Comparison of ENCODE assay signal across 15 mouse cellular contexts in genomic region chr14:75235552-75235951, GRCm38 (mm10). TPM values are rescaled to one million over a fixed set of nuclear protein-coding genes. Genes with fewer than 3 reads are reported as not detected.
DNase-seq lines count a peak whose midpoint lies in the region; ATAC-seq lines count a peak whose summit lies in the region.
"Had no signal": no experiment of that assay in that cellular context is flagged by ENCODE, and none has a peak within 500 bp of the region (broad histone marks: within the 10 kb centered on the region; RNA-seq: fewer than 3 reads in every experiment).

No protein-coding gene starts in this region.

- no peak for DNase-seq in midbrain, embryonic 10.5 days (ENCODE audit: low spot score)
- no peak for DNase-seq in midbrain, embryonic 11.5 days (ENCODE audit: low spot score, missing footprints)
- DNase-seq in Muller cell, postnatal 12 days (ENCODE audit: inconsistent ontology term) = no peak
- DNase-seq in layer of hippocampus, adult 9-10 months (ENCODE audit: low spot score) = no peak
- DNase-seq in lung, postnatal 4 days = no peak
- DNase-seq: cerebellum, adult 11 months; liver had no signal

- no peak overlapping the region; the same call in 1 of the 2 replicates for H3K4me2 ChIP-seq in midbrain, embryonic 11.5 days
- H3K4me2 ChIP-seq in hindbrain, embryonic 12.5 days (replicated peaks) = peak overlapping the region; percentile 25
- peak overlapping the region; percentile 33 for H3K4me2 ChIP-seq in midbrain, embryonic 16.5 days (ENCODE audit: low read length)
- H3K4me2 ChIP-seq: heart, embryonic 15.5 days; lung, embryonic 14.5 days had no signal

- peaks cover 20% of the 10 kb centered on the region for H3K4me1 ChIP-seq in midbrain, embryonic 10.5 days
- H3K4me1 ChIP-seq in midbrain, embryonic 11.5 days (ENCODE audit: control insufficient read depth, insufficient read depth, low read length) = peaks cover 4% of the 10 kb centered on the region; the same call in 1 of the 2 replicates
- peaks cover 12% of the 10 kb centered on the region for H3K4me1 ChIP-seq in hindbrain, embryonic 12.5 days
- H3K4me1 ChIP-seq in midbrain, embryonic 16.5 days (ENCODE audit: control insufficient read depth, insufficient read depth, low read length) = peaks cover 13% of the 10 kb centered on the region; the same call in 1 of the 2 replicates
- H3K4me1 ChIP-seq: heart, embryonic 15.5 days had no signal

- ATAC-seq in midbrain, embryonic 11.5 days (ENCODE audit: low FRiP score) = no peak
- ATAC-seq in hindbrain, embryonic 12.5 days (ENCODE audit: low FRiP score) = peak; percentile 48
- ATAC-seq in midbrain, embryonic 16.5 days = peak; percentile 54
- ATAC-seq: activated CD4-positive, CD25-positive, alpha-beta regulatory T cell, adult 4 months; inflammation-experienced regulatory T-cells, adult 6 months had no signal

- H3K4me3 ChIP-seq in midbrain, embryonic 10.5 days = peak overlapping the region; percentile 26
- H3K4me3 ChIP-seq in midbrain, embryonic 11.5 days (ENCODE audit: low read depth, low read length) = no peak overlapping the region
- H3K4me3 ChIP-seq in hindbrain, embryonic 12.5 days = no peak overlapping the region
- no peak overlapping the region for H3K4me3 ChIP-seq in midbrain, embryonic 16.5 days (ENCODE audit: low read depth, low read length)
- H3K4me3 ChIP-seq: heart, embryonic 15.5 days had no signal

- no peaks in the 10 kb centered on the region for H3K36me3 ChIP-seq in midbrain, embryonic 10.5 days
- H3K36me3 ChIP-seq in midbrain, embryonic 11.5 days (ENCODE audit: control insufficient read depth, insufficient read depth, low read length) = no peaks in the 10 kb centered on the region
- H3K36me3 ChIP-seq in hindbrain, embryonic 12.5 days = no peaks in the 10 kb centered on the region
- H3K36me3 ChIP-seq in midbrain, embryonic 16.5 days (ENCODE audit: control insufficient read depth, insufficient read depth, low read length) = no peaks in the 10 kb centered on the region
- H3K36me3 ChIP-seq: heart, embryonic 15.5 days had no signal

- peaks cover 24% of the 10 kb centered on the region for H3K27me3 ChIP-seq in midbrain, embryonic 10.5 days (ENCODE audit: low read depth, poor library complexity, severe bottlenecking)
- H3K27me3 ChIP-seq in midbrain, embryonic 11.5 days (ENCODE audit: control insufficient read depth, insufficient read depth, low read length) = no peaks in the 10 kb centered on the region
- no peaks in the 10 kb centered on the region for H3K27me3 ChIP-seq in hindbrain, embryonic 12.5 days
- H3K27me3 ChIP-seq in midbrain, embryonic 16.5 days (ENCODE audit: control insufficient read depth, insufficient read depth, low read depth, low read length) = no peaks in the 10 kb centered on the region; the same call in 1 of the 2 replicates
- H3K27me3 ChIP-seq: heart, embryonic 15.5 days had no signal

- peak overlapping the region; percentile 33 for H3K27ac ChIP-seq in midbrain, embryonic 10.5 days (replicated peaks)
- no peak overlapping the region for H3K27ac ChIP-seq in midbrain, embryonic 11.5 days (ENCODE audit: low read depth, low read length)
- peak overlapping the region; percentile 66 for H3K27ac ChIP-seq in hindbrain, embryonic 12.5 days
- H3K27ac ChIP-seq in midbrain, embryonic 16.5 days (ENCODE audit: low read length) = peak overlapping the region; percentile 65
- H3K27ac ChIP-seq: heart, embryonic 15.5 days; stomach, postnatal 0 days had no signal

- WGBS in midbrain, embryonic 10.5 days = 83% methylated on average over 8 of the region's 8 CpGs
- WGBS in midbrain, embryonic 11.5 days = 78% methylated on average over 8 of the region's 8 CpGs
- WGBS in hindbrain, embryonic 12.5 days = 75% methylated on average over 8 of the region's 8 CpGs
- WGBS in midbrain, embryonic 16.5 days = 58% methylated on average over 8 of the region's 8 CpGs

- H3K9ac ChIP-seq in midbrain, embryonic 11.5 days (ENCODE audit: low read length) = no peak overlapping the region
- no peak overlapping the region for H3K9ac ChIP-seq in hindbrain, embryonic 12.5 days
- no peak overlapping the region for H3K9ac ChIP-seq in midbrain, embryonic 16.5 days (ENCODE audit: low read depth, low read length)
- H3K9ac ChIP-seq: heart, embryonic 15.5 days; lung, embryonic 14.5 days had no signal

- H3K9me3 ChIP-seq in midbrain, embryonic 10.5 days (replicated peaks) = no peaks in the 10 kb centered on the region
- no peaks in the 10 kb centered on the region for H3K9me3 ChIP-seq in midbrain, embryonic 11.5 days (ENCODE audit: control insufficient read depth, low read length)
- no peaks in the 10 kb centered on the region for H3K9me3 ChIP-seq in hindbrain, embryonic 12.5 days (replicated peaks)
- no peaks in the 10 kb centered on the region for H3K9me3 ChIP-seq in midbrain, embryonic 16.5 days (replicated peaks; ENCODE audit: control insufficient read depth, low read length, poor library complexity, severe bottlenecking)
- H3K9me3 ChIP-seq: heart, embryonic 15.5 days had no signal

RNA-seq across cellular contexts. Expression of gene Cpb2, which starts 6.5 kb away (rescaled TPM):
- polyA plus RNA-seq in midbrain, embryonic 10.5 days (2016; fragmentation: Nextera tagmentation; extraction: Ambion mirVana) = not detected in 2 replicates
- polyA plus RNA-seq in midbrain, embryonic 11.5 days (2014; fragmentation: Nextera tagmentation; extraction: Ambion mirVana) = not detected in 2 replicates
- polyA plus RNA-seq in hindbrain, embryonic 12.5 days (2016; fragmentation: Nextera tagmentation; extraction: Ambion mirVana) = not detected in 2 replicates
- not detected in 2 replicates for polyA plus RNA-seq in midbrain, embryonic 16.5 days (2015; fragmentation: Nextera tagmentation; extraction: Ambion mirVana)
- polyA plus RNA-seq: activated CD4-positive, CD25-positive, alpha-beta regulatory T cell, adult 4 months; embryonic facial prominence, embryonic 14.5 days; inflammation-experienced regulatory T-cells, adult 6 months; lung, embryonic 14.5 days had no signal

RNA-seq across cellular contexts. Expression of gene Zc3h13, which starts 48.6 kb away (rescaled TPM):
- 32.8 and 36.2 TPM in 2 replicates for polyA plus RNA-seq in midbrain, embryonic 10.5 days (2016; fragmentation: Nextera tagmentation; extraction: Ambion mirVana)
- 30.1 and 31.4 TPM in 2 replicates for polyA plus RNA-seq in midbrain, embryonic 11.5 days (2014; fragmentation: Nextera tagmentation; extraction: Ambion mirVana)
- 38.9 and 43.9 TPM in 2 replicates for polyA plus RNA-seq in hindbrain, embryonic 12.5 days (2016; fragmentation: Nextera tagmentation; extraction: Ambion mirVana)
- 40.7 and 42.4 TPM in 2 replicates for polyA plus RNA-seq in midbrain, embryonic 16.5 days (2015; fragmentation: Nextera tagmentation; extraction: Ambion mirVana)
